In the genomic region with DNA sequence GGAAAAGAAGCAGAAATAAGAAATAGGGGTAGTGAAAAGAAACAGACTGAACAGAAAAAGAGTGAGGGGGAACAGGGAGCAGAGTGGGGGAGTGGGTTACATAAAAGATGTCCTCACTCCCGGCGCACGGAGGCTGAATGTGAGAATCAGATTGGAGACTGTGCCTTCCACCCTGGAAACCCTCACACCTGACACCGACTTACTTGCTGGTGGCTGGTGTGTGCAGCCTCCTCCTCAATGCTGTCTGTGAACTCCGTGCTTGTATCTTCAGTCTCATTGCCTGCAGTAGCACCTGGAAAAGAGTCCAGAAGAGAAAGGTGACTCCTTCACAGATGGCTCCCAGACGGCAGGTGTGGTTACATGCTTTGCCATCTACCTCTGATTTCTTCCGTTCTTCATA, we compare ENCODE assay signal across 38 mouse cellular contexts. TPM values are rescaled to one million over a fixed set of nuclear protein-coding genes. Genes with fewer than 3 reads are reported as not detected.
"Had no signal": no experiment of that assay in that cellular context is flagged by ENCODE, and none has a peak within 500 bp of the region (broad histone marks: within the 10 kb centered on the region; RNA-seq: fewer than 3 reads in every experiment).

No protein-coding gene starts in this region.

- H3K9me3 ChIP-seq: hindbrain, embryonic 10.5 days; hindbrain, embryonic 12.5 days; intestine, embryonic 15.5 days; limb, embryonic 10.5 days; limb, embryonic 12.5 days; liver, embryonic 13.5 days; liver, embryonic 15.5 days had no signal

- H3K27ac ChIP-seq: heart, adult 2 months; hindbrain, embryonic 10.5 days; hindbrain, embryonic 12.5 days; hindbrain, embryonic 14.5 days; intestine, embryonic 15.5 days; left cerebral cortex, adult 2 months; limb, embryonic 10.5 days; limb, embryonic 12.5 days; liver, embryonic 13.5 days; liver, embryonic 15.5 days had no signal

- H3K36me3 ChIP-seq: hindbrain, embryonic 10.5 days; hindbrain, embryonic 12.5 days; intestine, embryonic 15.5 days; limb, embryonic 10.5 days; limb, embryonic 12.5 days; liver, embryonic 13.5 days; liver, embryonic 15.5 days had no signal

- DNase-seq: heart, postnatal 4 days; kidney, adult 18-20 months; kidney, adult 8-10 months; kidney, postnatal 10 days; kidney, postnatal 25 days; kidney, postnatal 4 days; liver; liver, embryonic 13.5 days had no signal

- ATAC-seq: hindbrain, embryonic 16.5 days; inflammation-experienced regulatory T-cells, adult 6 months; intestine, embryonic 15.5 days; intestine, postnatal 0 days had no signal

- H3K9ac ChIP-seq: hindbrain, embryonic 12.5 days; hindbrain, embryonic 14.5 days; intestine, embryonic 15.5 days; limb, embryonic 12.5 days; liver, embryonic 13.5 days; liver, embryonic 15.5 days had no signal

- H3K4me3 ChIP-seq: heart, adult 2 months; hindbrain, embryonic 10.5 days; hindbrain, embryonic 12.5 days; intestine, embryonic 15.5 days; left cerebral cortex, adult 2 months; limb, embryonic 10.5 days; limb, embryonic 12.5 days; liver, embryonic 13.5 days; liver, embryonic 15.5 days had no signal

- H3K4me2 ChIP-seq: heart, embryonic 11.5 days; hindbrain, embryonic 12.5 days; hindbrain, embryonic 14.5 days; intestine, embryonic 15.5 days; limb, embryonic 12.5 days; liver, embryonic 11.5 days; liver, embryonic 13.5 days; liver, embryonic 15.5 days had no signal

- H3K4me1 ChIP-seq: hindbrain, embryonic 12.5 days; intestine, embryonic 15.5 days; limb, embryonic 12.5 days; liver, embryonic 13.5 days; liver, embryonic 15.5 days had no signal

- H3K27me3 ChIP-seq: hindbrain, embryonic 12.5 days; intestine, embryonic 15.5 days; limb, embryonic 12.5 days; liver, embryonic 13.5 days; liver, embryonic 15.5 days had no signal

RNA-seq across cellular contexts. Expression of a gene that starts 56.1 kb away (rescaled TPM):
- total RNA-seq: gastrocnemius, adult 8-10 months; gastrocnemius, postnatal 14 days; gastrocnemius, postnatal 36 days; granulocyte monocyte progenitor cell, adult 5-6 weeks; heart, adult 2 months; heart, postnatal 10 days; heart, postnatal 25 days; heart, postnatal 4 days; layer of hippocampus, adult 8-10 months; layer of hippocampus, postnatal 10 days; layer of hippocampus, postnatal 25 days; left cerebral cortex, adult 2 months; left cerebral cortex, postnatal 14 days; left cerebral cortex, postnatal 36 days had no signal
- polyA plus RNA-seq: heart, adult 2 months; heart, embryonic 11.5 days; heart, embryonic 14.5 days; heart, embryonic 16.5 days; hindbrain, embryonic 10.5 days; hindbrain, embryonic 12.5 days; hindbrain, embryonic 14.5 days; hindbrain, embryonic 16.5 days; inflammation-experienced regulatory T-cells, adult 6 months; intestine, embryonic 15.5 days; intestine, postnatal 0 days; kidney, embryonic 14.5 days; kidney, embryonic 16.5 days; limb, embryonic 10.5 days; limb, embryonic 12.5 days; limb, embryonic 14.5 days; liver, embryonic 11.5 days; liver, embryonic 13.5 days; liver, embryonic 15.5 days had no signal
